Mouse (Mus musculus): ENCODE data around the gene Serpinc1. TPM values are rescaled to one million over a fixed set of nuclear protein-coding genes. Genes with fewer than 3 reads are reported as not detected.
"Not testable (repeated sequence)": the region's sequence is repeated elsewhere in the genome, so short reads cannot be mapped to it uniquely, and the experiment has no call there.

The Serpinc1 gene
- polyA plus RNA-seq, 2 experiments, result 4.9 to 6.2 TPM

DNA sequence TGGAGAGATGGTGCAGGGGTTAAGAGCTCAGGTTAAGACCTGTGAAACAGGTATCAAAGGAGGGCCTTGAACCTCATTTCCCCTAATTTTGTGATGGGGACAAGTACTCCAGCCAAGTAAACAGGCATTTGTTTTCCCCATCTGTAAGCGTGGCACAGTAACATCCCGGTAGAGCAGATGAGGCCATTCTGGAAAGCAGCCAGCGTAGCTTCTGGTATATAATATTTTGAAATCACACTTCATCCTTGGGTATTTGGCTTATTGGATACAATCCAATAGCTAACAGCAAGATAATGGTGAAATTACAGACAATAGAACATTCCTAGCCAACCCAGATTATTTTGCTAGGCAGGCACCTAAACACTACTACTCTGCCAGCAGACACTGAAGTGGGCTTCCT is 4.5 kb downstream of the Serpinc1 start:
- ATAC-seq (ENCODE audit: low FRiP score, low read depth), result no peak
- no peak for DNase-seq (ENCODE audit: low spot score)
- Histone ChIP-seq H3K9ac (ENCODE audit: low read depth, low read length, severe bottlenecking) (no peak overlapping the region), H3K27me3 (ENCODE audit: control insufficient read depth, insufficient read depth, low read length) (no peaks in the 10 kb centered on the region), H3K27ac (replicated peaks; ENCODE audit: low read depth, low read length) (no peak overlapping the region), H3K4me1 (ENCODE audit: control insufficient read depth, insufficient read depth, low read length) (no peaks in the 10 kb centered on the region), H3K4me3 (replicated peaks; ENCODE audit: low read length) (no peak overlapping the region), H3K36me3 (ENCODE audit: control insufficient read depth, insufficient read depth, low read length) (no peaks in the 10 kb centered on the region), H3K9me3 (ENCODE audit: control insufficient read depth, low read length) (no peaks in the 10 kb centered on the region), H3K4me2 (replicated peaks; ENCODE audit: low read depth, low read length, severe bottlenecking) (no peak overlapping the region)
- 82% methylated on average over 3 of the region's 3 CpGs for whole genome bisulfite sequencing
- no peak for TF ChIP-seq POLR2A (IDR thresholded peaks at IDR 0.05; ENCODE audit: borderline replicate concordance, extremely low read depth, insufficient read depth, insufficient read length)

DNA sequence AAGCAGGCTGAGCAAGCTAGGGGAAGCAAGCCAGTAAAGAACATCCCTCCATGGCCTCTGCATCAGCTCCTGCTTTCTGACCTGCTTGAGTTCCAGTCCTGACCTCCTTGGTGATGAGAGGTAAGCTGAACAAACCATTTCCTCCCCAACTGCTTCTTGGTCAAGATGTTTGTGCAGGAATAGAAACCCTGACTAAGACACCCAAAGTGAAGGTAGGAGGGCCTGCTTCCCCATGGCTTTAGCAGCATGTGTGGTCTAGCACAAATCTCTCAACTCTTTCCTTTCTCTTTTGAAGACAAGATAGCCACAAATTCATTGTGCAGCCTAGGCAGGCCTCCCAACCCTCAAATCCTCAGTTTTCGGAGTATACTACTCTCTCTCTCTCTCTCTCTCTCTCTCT is 6.3 kb downstream of the Serpinc1 start:
- DNase-seq (ENCODE audit: low spot score); H3K27ac ChIP-seq (replicated peaks; ENCODE audit: low read depth, low read length); ATAC-seq (ENCODE audit: low FRiP score, low read depth); H3K4me3 ChIP-seq (replicated peaks; ENCODE audit: low read length); H3K27me3 ChIP-seq (ENCODE audit: control insufficient read depth, insufficient read depth, low read length); H3K4me1 ChIP-seq (ENCODE audit: control insufficient read depth, insufficient read depth, low read length); H3K9me3 ChIP-seq (ENCODE audit: control insufficient read depth, low read length); H3K9ac ChIP-seq (ENCODE audit: low read depth, low read length, severe bottlenecking); H3K4me2 ChIP-seq (replicated peaks; ENCODE audit: low read depth, low read length, severe bottlenecking); H3K36me3 ChIP-seq (ENCODE audit: control insufficient read depth, insufficient read depth, low read length): not testable (repeated sequence)
- 74% methylated on average over 1 of the region's 1 CpGs for WGBS

DNA sequence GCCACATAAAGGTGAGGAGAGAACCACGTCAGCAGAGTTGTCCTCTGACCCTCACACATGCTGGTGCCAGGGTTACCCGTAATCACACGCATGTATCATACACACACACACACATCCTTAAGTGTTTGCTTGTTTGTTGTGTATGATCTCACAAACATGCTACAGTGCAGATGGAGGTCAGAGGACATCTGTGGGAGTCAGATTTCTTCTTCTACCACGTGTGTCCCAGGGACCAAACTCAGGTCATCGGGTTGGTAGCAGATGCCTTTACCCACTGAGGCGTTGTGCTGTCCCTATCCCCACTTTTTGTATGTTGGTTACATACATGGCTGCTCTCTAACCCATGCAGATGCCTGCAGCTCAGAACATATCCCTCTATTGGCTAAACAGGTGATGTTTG is 7.1 kb downstream of the Serpinc1 start:
- no peak for DNase-seq (ENCODE audit: low spot score)
- 69% methylated on average over 6 of the region's 6 CpGs for WGBS
- ATAC-seq (ENCODE audit: low FRiP score, low read depth), result no peak
- Histone ChIP-seq H3K9me3 (ENCODE audit: control insufficient read depth, low read length) (no peaks in the 10 kb centered on the region), H3K4me1 (ENCODE audit: control insufficient read depth, insufficient read depth, low read length) (no peaks in the 10 kb centered on the region), H3K4me2 (replicated peaks; ENCODE audit: low read depth, low read length, severe bottlenecking) (no peak overlapping the region), H3K4me3 (replicated peaks; ENCODE audit: low read length) (no peak overlapping the region), H3K36me3 (ENCODE audit: control insufficient read depth, insufficient read depth, low read length) (no peaks in the 10 kb centered on the region), H3K9ac (ENCODE audit: low read depth, low read length, severe bottlenecking) (no peak overlapping the region), H3K27ac (replicated peaks; ENCODE audit: low read depth, low read length) (no peak overlapping the region), H3K27me3 (ENCODE audit: control insufficient read depth, insufficient read depth, low read length) (no peaks in the 10 kb centered on the region)
- no peak for TF ChIP-seq POLR2A (IDR thresholded peaks at IDR 0.05; ENCODE audit: borderline replicate concordance, extremely low read depth, insufficient read depth, insufficient read length)

DNA sequence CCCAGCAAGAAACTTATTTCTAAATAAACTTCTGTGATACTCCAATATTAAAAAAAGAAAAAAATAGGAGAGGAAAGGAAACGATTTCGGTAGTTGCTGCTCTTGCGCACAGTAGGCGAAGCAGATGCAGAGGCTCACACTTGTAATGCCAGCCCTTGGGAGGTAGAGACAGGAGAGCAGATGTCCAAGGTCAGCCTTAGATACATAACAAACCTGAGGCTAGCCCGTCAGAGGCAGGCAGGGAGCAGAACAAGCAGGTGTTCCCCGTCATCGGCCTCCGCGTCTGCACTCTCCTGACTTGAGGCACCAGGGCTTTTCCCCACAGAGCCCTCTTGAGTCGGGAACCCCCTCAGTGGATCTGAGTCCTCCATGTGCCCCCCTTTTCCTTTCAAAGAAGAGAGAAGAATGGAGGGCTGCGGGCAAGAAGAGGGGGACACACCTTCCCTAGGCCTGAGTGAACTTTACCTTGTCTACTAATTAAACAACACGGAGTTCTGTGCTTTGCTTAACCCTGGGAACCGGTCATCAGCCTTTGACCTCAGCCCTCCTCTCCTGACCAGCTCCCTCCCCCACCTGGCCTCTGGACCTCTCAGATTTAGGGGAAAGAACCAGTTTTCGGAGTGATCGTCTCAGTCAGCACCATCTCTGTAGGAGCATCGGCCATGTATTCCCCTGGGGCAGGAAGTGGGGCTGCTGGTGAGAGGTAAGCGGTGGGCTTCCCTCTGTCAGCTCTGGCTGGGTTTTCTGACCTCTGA is 8.7 kb downstream of the Serpinc1 start:
- ATAC-seq (ENCODE audit: low FRiP score, low read depth), result no peak
- 86% methylated on average over 17 of the region's 17 CpGs for WGBS

DNA sequence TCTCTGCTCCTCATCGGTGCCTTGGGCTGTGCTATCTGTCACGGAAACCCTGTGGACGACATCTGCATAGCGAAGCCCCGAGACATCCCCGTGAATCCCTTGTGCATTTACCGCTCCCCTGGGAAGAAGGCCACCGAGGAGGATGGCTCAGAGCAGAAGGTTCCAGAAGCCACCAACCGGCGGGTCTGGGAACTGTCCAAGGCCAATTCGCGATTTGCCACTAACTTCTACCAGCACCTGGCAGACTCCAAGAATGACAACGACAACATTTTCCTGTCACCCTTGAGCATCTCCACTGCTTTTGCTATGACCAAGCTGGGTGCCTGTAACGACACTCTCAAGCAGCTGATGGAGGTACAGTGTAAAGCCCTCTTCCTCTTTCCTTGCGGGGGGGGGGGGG is 11.0 kb downstream of the Serpinc1 start:
- DNase-seq (ENCODE audit: low spot score) (no peak), ATAC-seq (ENCODE audit: low FRiP score, low read depth) (no peak)
- Histone ChIP-seq H3K27ac (replicated peaks; ENCODE audit: low read depth, low read length) (no peak overlapping the region), H3K27me3 (ENCODE audit: control insufficient read depth, insufficient read depth, low read length) (no peaks in the 10 kb centered on the region), H3K9me3 (ENCODE audit: control insufficient read depth, low read length) (no peaks in the 10 kb centered on the region), H3K36me3 (ENCODE audit: control insufficient read depth, insufficient read depth, low read length) (no peaks in the 10 kb centered on the region), H3K4me1 (ENCODE audit: control insufficient read depth, insufficient read depth, low read length) (no peaks in the 10 kb centered on the region), H3K9ac (ENCODE audit: low read depth, low read length, severe bottlenecking) (no peak overlapping the region), H3K4me2 (replicated peaks; ENCODE audit: low read depth, low read length, severe bottlenecking) (no peak overlapping the region), H3K4me3 (replicated peaks; ENCODE audit: low read length) (no peak overlapping the region)
- no peak for TF ChIP-seq POLR2A (IDR thresholded peaks at IDR 0.05; ENCODE audit: borderline replicate concordance, extremely low read depth, insufficient read depth, insufficient read length)
- 80% methylated on average over 14 of the region's 15 CpGs for WGBS

More for the DNA sequence above, 8.7 kb downstream of the Serpinc1 start:
- Histone ChIP-seq H3K4me3 (replicated peaks; ENCODE audit: low read length) (no peak overlapping the region), H3K36me3 (ENCODE audit: control insufficient read depth, insufficient read depth, low read length) (no peaks in the 10 kb centered on the region), H3K9me3 (ENCODE audit: control insufficient read depth, low read length) (no peaks in the 10 kb centered on the region), H3K9ac (ENCODE audit: low read depth, low read length, severe bottlenecking) (no peak overlapping the region), H3K27me3 (ENCODE audit: control insufficient read depth, insufficient read depth, low read length) (no peaks in the 10 kb centered on the region), H3K27ac (replicated peaks; ENCODE audit: low read depth, low read length) (no peak overlapping the region), H3K4me1 (ENCODE audit: control insufficient read depth, insufficient read depth, low read length) (no peaks in the 10 kb centered on the region), H3K4me2 (replicated peaks; ENCODE audit: low read depth, low read length, severe bottlenecking) (no peak overlapping the region)
- TF ChIP-seq POLR2A (IDR thresholded peaks at IDR 0.05; ENCODE audit: borderline replicate concordance, extremely low read depth, insufficient read depth, insufficient read length), result no peak
- DNase-seq (ENCODE audit: low spot score), result no peak

Data from limb, embryonic 14.5 days (tissue).